Mouse (Mus musculus) megakaryocyte-erythroid progenitor cell, adult 5-6 weeks (primary cell): ENCODE data around the gene Commd7. TPM values are rescaled to one million over a fixed set of nuclear protein-coding genes. Genes with fewer than 3 reads are reported as not detected.

Experiments
- total RNA-seq, 2 experiments: library from RNA; stranded (forward) in 1 of 2; stranded (reverse) in 1 of 2; fragments of 200-1000, 215-1000 nt in 1 of 2; fragments of >200 nt in 1 of 2; fragmentation: Nextera tagmentation in 1 of 2; gene quantifications; 2 replicates each; pipeline ENCODE4 v1.2.3; 2014 to 2017

Gene Commd7
- total RNA-seq, 2 experiments from 2014 or later, result 24.1 to 25.8 TPM

Other genes with a start within 250 kb of the Commd7 start
- not detected in 2 replicates for gene 4930404H24Rik, start 140.0 kb downstream of the Commd7 start, total RNA-seq (2014; fragmentation: Nextera tagmentation)
- not detected in 2 replicates for gene 4930404H24Rik, start 140.0 kb downstream of the Commd7 start, total RNA-seq (2017)
- 10.4 and 13.8 TPM in 2 replicates for gene Nol4l, start 102.8 kb downstream of the Commd7 start, total RNA-seq (2014; fragmentation: Nextera tagmentation)
- 4.2 and 13.3 TPM in 2 replicates for gene Nol4l, start 102.8 kb downstream of the Commd7 start, total RNA-seq (2017)
- gene Dnmt3b, start 16.7 kb upstream of the Commd7 start, total RNA-seq (2014; fragmentation: Nextera tagmentation), result 20.2 and 22.1 TPM in 2 replicates
- 13.4 and 18.0 TPM in 2 replicates for gene Dnmt3b, start 16.7 kb upstream of the Commd7 start, total RNA-seq (2017)
- 1.4 and 1.5 TPM in 2 replicates for gene Dnmt3c, start 63.9 kb upstream of the Commd7 start, total RNA-seq (2014; fragmentation: Nextera tagmentation)
- 0.47 and 0.53 TPM in 2 replicates for gene Dnmt3c, start 63.9 kb upstream of the Commd7 start, total RNA-seq (2017)
- 109 and 127 TPM in 2 replicates for gene Mapre1, start 108.5 kb upstream of the Commd7 start, total RNA-seq (2014; fragmentation: Nextera tagmentation)
- gene Mapre1, start 108.5 kb upstream of the Commd7 start, total RNA-seq (2017), result 243 and 279 TPM in 2 replicates
- 0.76 and 0.82 TPM in 2 replicates for gene Efcab8, start 147.2 kb upstream of the Commd7 start, total RNA-seq (2014; fragmentation: Nextera tagmentation)
- not detected in 2 replicates for gene Efcab8, start 147.2 kb upstream of the Commd7 start, total RNA-seq (2017)
- gene Sun5, start 238.3 kb upstream of the Commd7 start, total RNA-seq (2014; fragmentation: Nextera tagmentation), result not detected in 2 replicates
- gene Sun5, start 238.3 kb upstream of the Commd7 start, total RNA-seq (2017), result not detected in 2 replicates
- gene Bpifb2, start 242.3 kb upstream of the Commd7 start, total RNA-seq (2014; fragmentation: Nextera tagmentation), result not detected in 2 replicates
- gene Bpifb2, start 242.3 kb upstream of the Commd7 start, total RNA-seq (2017), result not detected in 2 replicates